Mouse (Mus musculus) midbrain, embryonic 14.5 days (tissue): ENCODE measurements around the gene Magi1. TPM values are rescaled to one million over a fixed set of nuclear protein-coding genes. Genes with fewer than 3 reads are reported as not detected.
A peak's percentile ranks its signal among the peaks of the same experiment; 100 is the strongest.

Experiments used
- ATAC-seq: fragments of 200-750 bp; cut with Nextera tagmentation; 2 replicates; pipeline ENCODE4 v1.8.0; 2017; ENCODE audit warnings: moderate number of reproducible peaks, moderate library complexity; ENCODE audit not compliant: low FRiP score, low TSS enrichment
- DNase-seq: peaks from one replicate; pipeline ENCODE4 v3.0.0-alpha.2; 2015
- H3K27ac ChIP-seq: fragments of 300-500 bp; sonication (generic); replicated peaks from 2 replicates; pipeline ENCODE4 v1.5.1; 2014; ENCODE audit warnings: mild to moderate bottlenecking, low read depth, low read length, moderate library complexity
- H3K27me3 ChIP-seq: fragments of 300-500 bp; sonication (generic); 2 replicates; pipeline ENCODE4 v1.6.1; 2014; ENCODE audit warnings: low read length, control low read depth, mixed read lengths; ENCODE audit not compliant: control insufficient read depth, insufficient read depth
- H3K36me3 ChIP-seq: fragments of 300-500 bp; sonication (generic); 2 replicates; pipeline ENCODE4 v1.6.1; 2014; ENCODE audit warnings: low read length, control low read depth; ENCODE audit not compliant: control insufficient read depth, insufficient read depth
- H3K4me1 ChIP-seq: fragments of 300-500 bp; sonication (generic); 2 replicates; pipeline ENCODE4 v1.6.1; 2014; ENCODE audit warnings: mild to moderate bottlenecking, antibody characterized with exemption, low read length, control low read depth; ENCODE audit not compliant: control insufficient read depth, insufficient read depth
- H3K4me2 ChIP-seq: fragments of 300-500 bp; sonication (generic); 2 replicates; pipeline ENCODE4 v1.6.1; 2014; ENCODE audit warnings: mild to moderate bottlenecking, low read length, moderate library complexity
- H3K4me3 ChIP-seq: fragments of 300-500 bp; sonication (generic); replicated peaks from 2 replicates; pipeline ENCODE4 v1.5.1; 2014; ENCODE audit warnings: low read depth, low read length
- H3K9ac ChIP-seq: fragments of 300-500 bp; sonication (generic); replicated peaks from 2 replicates; pipeline ENCODE4 v1.6.1; 2014; ENCODE audit warnings: mild to moderate bottlenecking, low read length, moderate library complexity
- H3K9me3 ChIP-seq: fragments of 300-500 bp; sonication (generic); 2 replicates; pipeline ENCODE4 v1.6.1; 2016; ENCODE audit warnings: low read length, control low read depth, mixed read lengths; ENCODE audit not compliant: control insufficient read depth
- WGBS: fragments of 180-500 bp; shearing (Covaris S2); extraction: QIAGEN DNeasy Blood & Tissue Kit; methylation state at CpG from one replicate; pipeline ENCODE4 v1.1.7; 2014; 5-methylcytosine and 5-hydroxymethylcytosine counted together
- polyA plus RNA-seq: library from polyadenylated mRNA; unstranded; fragments of >200 nt; fragmentation: Nextera tagmentation; extraction: Ambion mirVana; gene quantifications from 2 replicates; pipeline ENCODE4 v1.2.1, GENCODE M21; 2014

Magi1 gene
- polyA plus RNA-seq, 1 experiment from 2014 or later = 34.9 TPM

DNA sequence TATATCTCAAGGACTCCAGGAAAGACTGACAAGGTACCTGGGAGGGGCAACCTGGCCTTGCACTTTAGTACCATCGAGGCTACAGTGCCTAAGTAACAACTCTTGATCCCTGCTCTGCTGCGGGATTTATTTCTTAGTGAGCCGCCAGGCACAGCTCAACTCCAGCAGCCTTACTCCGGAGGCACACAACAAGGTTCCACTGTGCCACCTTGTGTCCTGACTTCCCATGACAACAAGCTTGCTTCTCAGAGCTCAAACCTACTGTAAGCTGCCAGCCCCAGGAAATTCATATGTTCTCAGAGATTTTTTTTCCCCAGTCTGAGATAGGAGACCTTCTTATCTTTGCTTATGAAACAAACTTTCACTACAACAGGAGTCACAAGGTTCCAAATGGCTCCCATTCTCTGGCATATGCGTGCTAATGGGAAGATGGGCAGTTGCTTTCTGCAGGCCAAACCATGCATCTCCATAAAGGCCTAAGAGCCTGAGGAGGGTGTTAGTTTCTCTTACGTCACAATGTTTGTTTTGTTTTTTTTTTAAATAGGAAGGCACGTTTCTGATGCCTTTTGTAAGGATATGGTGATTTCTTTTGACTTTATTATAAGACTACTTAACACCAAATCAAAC lies 556.8 kb downstream of the Magi1 start:
- DNase-seq (peak; percentile 77), ATAC-seq (no peak)
- no peak overlapping the region for H3K4me2 ChIP-seq
- H3K27me3 ChIP-seq = no peaks in the 10 kb centered on the region
- no peak overlapping the region for H3K4me3 ChIP-seq
- WGBS = 52% methylated on average over 7 of the region's 7 CpGs
- H3K36me3 ChIP-seq = 0 out of 2 replicates have a peak, but pooled peaks cover 5% of the 10 kb centered on the region
- no peak overlapping the region for H3K9ac ChIP-seq
- H3K27ac ChIP-seq = no peak overlapping the region
- H3K4me1 ChIP-seq = no peaks in the 10 kb centered on the region
- no peaks in the 10 kb centered on the region for H3K9me3 ChIP-seq

- ATAC-seq (no peak), DNase-seq (no peak)
- 83% methylated on average over 10 of the region's 10 CpGs for WGBS
- Histone ChIP-seq H3K36me3 (0 out of 2 replicates have a peak, but pooled peaks cover 5% of the 10 kb centered on the region), H3K4me3 (no peak overlapping the region), H3K27ac (no peak overlapping the region), H3K27me3 (no peaks in the 10 kb centered on the region), H3K9ac (no peak overlapping the region), H3K4me1 (no peaks in the 10 kb centered on the region), H3K4me2 (no peak overlapping the region), H3K9me3 (no peaks in the 10 kb centered on the region)
Measured at GRCm38 (mm10) chr6:93726121-93726520, 557.6 kb downstream of the Magi1 start.

- ATAC-seq = no peak
- H3K4me2 ChIP-seq = no peak overlapping the region
- 54% methylated on average over 7 of the region's 7 CpGs for WGBS
- no peak for DNase-seq
- no peaks in the 10 kb centered on the region for H3K4me1 ChIP-seq
- no peaks in the 10 kb centered on the region for H3K9me3 ChIP-seq
- H3K27me3 ChIP-seq = no peaks in the 10 kb centered on the region
- no peak overlapping the region for H3K9ac ChIP-seq
- no peak overlapping the region for H3K4me3 ChIP-seq
- H3K36me3 ChIP-seq = no peaks in the 10 kb centered on the region
- H3K27ac ChIP-seq = no peak overlapping the region
Measured at GRCm38 (mm10) chr6:93724749-93725148, 559.0 kb downstream of the Magi1 start.

DNA sequence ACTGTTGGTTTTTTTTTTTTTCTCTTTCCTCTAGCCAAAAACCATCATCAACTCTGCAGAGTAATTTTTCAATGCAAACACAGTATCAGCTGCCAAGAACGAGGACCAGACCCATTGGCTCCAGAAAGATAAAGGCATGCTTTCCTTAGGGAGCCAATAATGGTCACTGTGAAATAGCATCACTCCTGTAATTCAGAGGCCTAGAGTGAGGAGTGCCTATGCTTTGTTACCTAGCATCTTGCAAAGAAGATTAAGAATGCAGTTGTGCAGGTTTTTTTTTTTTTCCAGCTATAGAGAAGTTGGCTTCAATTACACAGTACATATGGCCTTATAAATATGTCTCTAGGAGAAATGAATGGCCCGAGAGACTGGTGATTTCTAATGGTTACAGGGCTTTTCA lies 560.5 kb downstream of the Magi1 start:
- DNase-seq = no peak

DNA sequence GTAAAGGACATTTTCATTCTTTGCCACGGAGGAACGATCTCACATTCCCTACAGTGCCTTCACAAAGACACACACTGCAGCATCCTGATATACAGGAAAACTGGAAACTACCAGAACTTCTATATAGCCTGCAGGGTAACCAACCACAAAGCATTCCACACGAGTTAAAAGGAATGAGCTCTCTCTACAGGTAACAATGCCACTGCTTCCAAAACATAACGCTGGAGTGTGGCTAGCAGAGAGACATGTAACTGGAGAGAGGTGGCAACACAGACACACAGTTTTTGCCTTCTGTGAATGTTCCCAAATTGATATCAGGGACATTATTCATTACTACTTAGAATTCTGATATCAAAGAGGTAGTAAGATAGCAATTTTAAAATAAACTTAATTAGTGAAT lies 564.2 kb downstream of the Magi1 start:
- H3K36me3 ChIP-seq = no peaks in the 10 kb centered on the region
- no peak overlapping the region for H3K9ac ChIP-seq
- H3K27ac ChIP-seq = no peak overlapping the region
- 51% methylated on average over 4 of the region's 4 CpGs for WGBS
- no peak overlapping the region for H3K4me2 ChIP-seq
- ATAC-seq (no peak), DNase-seq (no peak)
- no peak overlapping the region for H3K4me3 ChIP-seq
- H3K27me3 ChIP-seq = no peaks in the 10 kb centered on the region
- no peaks in the 10 kb centered on the region for H3K9me3 ChIP-seq
- H3K4me1 ChIP-seq = peaks cover 34% of the 10 kb centered on the region

More for the DNA sequence above, 560.5 kb downstream of the Magi1 start:
- Histone ChIP-seq H3K9me3 (no peaks in the 10 kb centered on the region), H3K36me3 (no peaks in the 10 kb centered on the region), H3K4me2 (no peak overlapping the region), H3K27me3 (no peaks in the 10 kb centered on the region), H3K9ac (no peak overlapping the region), H3K27ac (no peak overlapping the region), H3K4me3 (no peak overlapping the region), H3K4me1 (peaks cover 8% of the 10 kb centered on the region)
- WGBS = 54% methylated on average over 2 of the region's 2 CpGs
- no peak for ATAC-seq

- DNase-seq (peak; percentile 23), ATAC-seq (no peak)
- Histone ChIP-seq H3K27me3 (no peaks in the 10 kb centered on the region), H3K4me1 (peaks cover 34% of the 10 kb centered on the region), H3K27ac (no peak overlapping the region; the same call in 1 of the 2 replicates), H3K4me2 (peak overlapping the region; percentile 56; the same call in 1 of the 2 replicates), H3K9me3 (no peaks in the 10 kb centered on the region), H3K4me3 (no peak overlapping the region), H3K36me3 (no peaks in the 10 kb centered on the region), H3K9ac (no peak overlapping the region)
- 17% methylated on average over 5 of the region's 5 CpGs for WGBS
Measured at GRCm38 (mm10) chr6:93718385-93718784, 565.3 kb downstream of the Magi1 start.

DNA sequence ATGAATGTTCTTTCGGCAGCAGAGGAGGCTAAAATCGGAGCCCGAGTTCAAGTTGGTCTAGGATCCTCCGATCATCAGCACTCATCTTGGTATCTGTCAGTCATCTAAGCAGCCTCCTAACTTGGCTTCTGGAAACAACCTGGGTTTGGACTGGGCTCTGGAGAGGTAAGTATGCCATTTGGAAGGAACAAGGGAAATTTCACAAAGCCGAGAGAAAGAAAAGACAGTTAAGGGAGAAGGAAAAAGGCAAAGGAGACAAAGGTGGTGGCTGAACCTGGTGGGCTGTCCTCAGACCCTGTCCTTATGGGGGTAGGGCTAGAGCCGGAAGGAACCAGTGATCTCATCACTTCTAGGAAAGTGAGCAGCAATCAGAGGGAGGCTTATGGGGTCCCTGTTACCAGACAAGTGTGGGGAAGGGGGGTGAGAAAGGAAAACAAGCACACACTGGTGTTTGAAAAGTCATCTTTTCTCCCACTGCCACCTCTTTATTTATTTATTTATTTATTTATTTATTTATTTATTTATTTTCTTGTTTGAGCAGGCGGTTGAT lies 565.8 kb downstream of the Magi1 start:
- WGBS = 34% methylated on average over 7 of the region's 7 CpGs
- no peak for ATAC-seq

GRCm38 (mm10) chr6:93716686-93717625 lies 566.8 kb downstream of the Magi1 start:
- Histone ChIP-seq H3K9ac (peak overlapping the region; percentile 46), H3K4me1 (peaks cover 34% of the 10 kb centered on the region), H3K4me2 (peak overlapping the region; percentile 56), H3K27me3 (no peaks in the 10 kb centered on the region), H3K27ac (peak overlapping the region; percentile 53), H3K36me3 (no peaks in the 10 kb centered on the region), H3K4me3 (peak overlapping the region; percentile 32), H3K9me3 (no peaks in the 10 kb centered on the region)
- peak; percentile 53; the same call in 1 of the 2 replicates for ATAC-seq
- peak; percentile 80 for DNase-seq
- WGBS = 2% methylated on average over 24 of the region's 24 CpGs

More for the DNA sequence above, 565.8 kb downstream of the Magi1 start:
- Histone ChIP-seq H3K4me1 (peaks cover 34% of the 10 kb centered on the region), H3K9ac (no peak overlapping the region), H3K27me3 (no peaks in the 10 kb centered on the region), H3K27ac (peak overlapping the region; percentile 27; the same call in 1 of the 2 replicates), H3K9me3 (no peaks in the 10 kb centered on the region), H3K36me3 (no peaks in the 10 kb centered on the region), H3K4me3 (0 out of 2 replicates have a peak overlapping the region, but pooled peaks have one; percentile 32), H3K4me2 (peak overlapping the region; percentile 56)
- peak; percentile 20 for DNase-seq
